Mouse (Mus musculus): ENCODE data around the gene Plek2.

The Plek2 gene

DNA sequence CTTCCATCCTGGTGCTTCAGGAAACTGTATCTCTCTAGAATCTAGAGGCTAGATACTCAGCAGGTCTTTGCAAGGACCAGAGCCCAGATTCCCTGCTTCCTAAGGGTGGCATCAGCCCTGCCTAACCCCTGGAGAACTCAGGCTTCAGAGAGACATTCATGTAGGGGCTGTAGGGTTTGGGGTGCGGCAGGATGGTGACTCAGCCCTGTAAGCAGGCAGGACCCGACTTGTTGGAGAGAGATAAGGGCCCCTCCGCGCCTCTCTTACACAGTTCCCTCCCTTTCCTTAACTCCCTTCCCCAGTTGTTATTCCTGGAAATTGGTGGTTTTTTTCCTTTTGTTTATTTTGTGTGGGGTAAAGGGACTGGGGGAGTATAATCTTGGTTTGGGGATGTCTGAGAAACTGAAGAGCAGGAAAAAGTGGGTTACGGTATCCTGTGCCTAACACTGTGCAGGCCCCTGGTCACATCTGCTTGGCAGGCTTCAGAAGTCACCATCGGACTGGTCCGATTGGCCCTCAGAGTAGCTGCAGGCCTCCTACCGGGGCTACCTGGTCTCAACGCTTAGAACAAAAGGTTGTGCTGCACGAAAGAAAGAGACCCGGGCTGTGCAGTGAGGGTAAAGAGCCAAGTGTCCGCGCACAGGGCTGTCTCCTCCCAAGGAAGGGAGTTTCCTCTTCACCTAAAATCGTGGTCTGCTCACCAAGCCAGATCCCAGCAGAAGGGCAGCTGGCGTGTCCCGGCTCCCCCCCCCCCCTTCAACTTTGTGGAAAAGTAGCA, 4.1 kb upstream of the Plek2 start:
- no peak for DNase-seq

DNA sequence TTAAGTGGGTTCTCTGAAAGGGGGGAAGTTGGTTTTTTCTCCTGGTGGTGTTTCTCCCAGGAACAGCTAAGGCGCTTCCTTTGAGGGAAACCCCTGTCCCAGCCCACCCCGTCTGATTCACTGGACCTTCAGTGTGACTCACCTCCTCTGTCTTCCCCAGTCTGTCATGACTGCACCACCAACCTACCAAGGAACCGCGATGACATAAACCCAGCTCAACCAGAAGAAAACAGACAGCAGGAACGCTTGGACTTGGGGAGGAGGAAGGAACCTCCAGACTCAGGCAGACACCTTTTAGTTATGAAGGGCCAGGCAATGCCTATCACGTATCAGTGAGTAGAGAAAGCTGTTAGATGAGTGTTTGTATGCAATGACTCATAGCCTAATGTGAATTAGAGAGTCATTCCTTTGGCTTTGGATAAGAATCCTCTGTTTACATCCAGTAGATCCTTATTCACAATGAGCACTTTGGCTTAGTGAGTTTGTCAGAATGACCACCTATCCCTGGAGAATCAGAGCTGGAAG, 1.4 kb upstream of the Plek2 start:
- no peak for DNase-seq

DNA sequence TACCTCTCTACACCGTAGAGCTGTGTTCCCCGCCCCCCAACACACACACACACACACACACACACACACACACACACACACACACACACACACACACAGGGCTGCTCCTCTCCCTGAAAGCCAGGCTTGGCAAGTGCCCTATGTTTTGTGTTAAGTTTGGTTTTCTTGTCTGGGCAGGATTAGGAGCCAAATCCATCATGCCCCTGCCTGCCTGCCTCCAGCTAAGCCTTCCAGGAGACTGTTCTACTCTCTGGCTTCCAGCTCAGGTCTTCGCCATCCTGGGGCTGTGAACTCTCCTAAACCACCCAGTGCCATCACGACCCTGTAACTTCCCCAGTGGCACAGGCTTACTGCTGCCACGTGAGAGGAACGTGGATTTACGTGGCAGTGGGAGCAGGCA, 2.3 kb downstream of the Plek2 start:
- no peak for DNase-seq

DNA sequence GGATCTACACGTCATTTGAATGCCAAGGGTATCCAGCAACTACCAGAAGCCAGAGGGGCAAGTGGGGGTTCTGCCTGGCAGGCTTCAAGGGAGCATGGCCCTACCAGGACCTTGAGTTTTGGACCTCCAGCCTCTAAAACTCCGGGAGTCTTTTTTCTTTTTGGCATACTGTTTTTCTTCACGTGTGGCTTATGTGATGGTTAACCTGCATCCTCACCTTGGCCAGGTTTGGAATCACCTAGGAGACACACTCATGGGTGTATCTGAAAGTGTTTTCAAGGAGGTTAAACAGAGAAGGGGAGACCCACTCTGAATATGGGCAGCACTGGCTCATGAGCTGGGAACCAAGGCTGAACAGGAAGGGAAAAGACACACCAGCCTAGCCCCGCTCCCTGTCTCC, 3.5 kb downstream of the Plek2 start:
- no peak for DNase-seq

DNA sequence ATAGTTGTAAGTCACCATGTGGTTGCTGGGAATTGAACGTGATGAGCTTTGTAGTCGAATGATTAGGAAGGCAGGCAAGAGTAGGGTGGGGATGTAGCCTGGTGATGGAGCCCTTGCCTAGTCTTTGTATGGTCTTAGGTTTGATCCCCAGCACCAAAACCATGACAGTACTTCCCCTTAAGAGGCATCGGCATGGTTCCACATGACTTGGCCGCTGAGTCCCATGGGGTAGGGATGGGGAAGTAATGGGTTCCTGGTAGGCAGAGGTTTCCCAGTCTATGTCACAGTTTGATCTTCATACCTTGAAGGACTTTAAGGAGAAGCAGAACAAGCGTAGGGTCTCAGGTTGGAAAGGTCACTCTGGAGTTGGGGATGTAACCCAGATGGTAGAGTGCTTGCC, 5.3 kb downstream of the Plek2 start:
- DNase-seq, result no peak

DNA sequence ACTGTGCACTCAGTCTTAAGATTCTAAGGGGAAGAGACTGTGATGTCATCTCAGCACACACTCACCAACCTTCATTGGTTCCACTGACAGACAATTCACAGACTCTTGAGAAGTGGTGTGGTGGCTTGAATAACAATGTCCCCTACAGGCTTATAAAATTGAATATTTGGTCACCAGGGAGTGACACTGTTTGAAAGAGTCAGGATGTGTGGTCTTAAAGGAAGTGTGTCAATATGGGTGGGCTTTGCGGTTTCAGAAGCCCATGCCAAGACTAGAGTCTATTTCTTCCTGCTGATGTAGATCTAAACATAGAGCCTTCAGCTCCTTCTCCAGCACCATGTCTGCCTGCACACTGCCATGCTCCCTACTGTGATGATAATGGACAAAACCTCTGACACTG, 8.9 kb downstream of the Plek2 start:
- DNase-seq, result no peak

DNA sequence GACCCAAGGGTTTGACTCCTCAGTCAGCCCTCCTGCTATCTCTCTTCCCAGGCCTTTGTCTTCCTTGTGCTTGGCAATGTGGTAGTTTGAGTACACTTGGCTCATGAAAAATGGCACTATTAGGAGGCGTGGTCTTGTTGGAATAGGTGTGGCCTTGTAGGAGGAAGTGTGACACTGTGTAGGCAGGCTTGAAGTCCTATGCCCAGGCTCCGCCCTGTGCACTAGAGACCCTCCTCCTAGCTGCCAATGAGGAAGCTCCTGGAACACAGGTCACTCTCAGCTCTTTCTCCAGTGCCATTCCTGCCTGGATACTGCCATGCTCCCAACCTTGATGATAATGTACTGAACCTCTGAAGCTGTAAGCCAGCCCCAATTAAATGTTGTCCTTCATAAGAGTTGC, 15.6 kb downstream of the Plek2 start:
- no peak for DNase-seq

DNA sequence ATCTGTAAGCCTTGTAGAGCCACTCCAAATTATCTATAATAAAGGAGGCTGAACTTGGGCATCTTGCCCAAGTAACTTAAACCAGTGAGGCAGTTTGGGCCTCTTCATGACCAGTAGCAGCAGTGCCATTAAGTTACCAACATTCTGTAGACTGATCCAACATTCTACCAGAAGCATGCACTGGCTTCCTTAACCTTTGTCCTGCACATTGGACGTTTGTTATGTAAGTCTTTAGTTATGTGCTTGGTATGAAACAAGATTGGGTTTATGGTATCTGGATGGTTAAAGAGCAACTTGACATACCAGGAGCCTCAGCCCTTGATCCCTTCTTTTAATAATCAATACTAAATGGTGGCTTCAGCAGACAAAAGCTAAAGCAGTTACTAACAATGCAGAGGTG, 16.7 kb downstream of the Plek2 start:
- DNase-seq, result no peak

DNA sequence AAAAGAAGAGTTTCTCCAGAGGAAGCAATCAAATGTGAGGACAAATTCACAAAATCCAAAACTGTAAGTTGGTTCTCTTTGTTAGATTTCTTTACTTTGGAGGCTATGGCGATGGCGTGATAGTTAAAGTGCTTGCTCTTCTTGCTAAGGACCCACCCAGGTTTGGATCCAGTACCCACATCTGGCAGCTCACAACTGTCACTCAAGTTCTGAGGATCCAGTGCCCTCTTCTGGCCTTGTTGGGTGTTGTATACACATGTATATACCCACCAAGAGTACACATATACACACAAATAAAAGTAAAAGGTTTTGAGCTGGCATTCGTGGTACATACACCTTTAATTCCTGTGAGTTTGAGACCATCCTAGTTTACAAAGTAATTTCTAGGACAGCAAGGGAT, 32.2 kb downstream of the Plek2 start:
- no peak for DNase-seq

DNA sequence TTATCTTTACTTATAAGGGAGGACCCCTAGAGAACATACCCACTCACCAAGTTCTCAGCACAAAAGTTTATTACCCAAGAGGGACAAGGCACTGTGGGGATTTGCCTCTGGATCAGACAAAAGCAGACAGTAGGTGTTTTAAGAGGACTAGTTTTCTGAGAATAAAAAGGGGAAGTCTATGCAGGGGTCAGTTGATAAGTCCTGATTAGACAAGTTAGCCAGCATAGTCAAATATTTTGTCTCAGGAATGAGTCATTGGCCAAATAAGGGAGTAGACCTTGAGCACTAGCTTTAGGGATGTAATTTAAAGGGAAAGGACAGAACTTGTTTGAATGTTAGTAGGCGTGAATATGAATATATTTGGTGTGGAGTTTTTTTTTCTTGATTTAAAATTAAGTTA, 38.6 kb downstream of the Plek2 start:
- no peak for DNase-seq

DNA sequence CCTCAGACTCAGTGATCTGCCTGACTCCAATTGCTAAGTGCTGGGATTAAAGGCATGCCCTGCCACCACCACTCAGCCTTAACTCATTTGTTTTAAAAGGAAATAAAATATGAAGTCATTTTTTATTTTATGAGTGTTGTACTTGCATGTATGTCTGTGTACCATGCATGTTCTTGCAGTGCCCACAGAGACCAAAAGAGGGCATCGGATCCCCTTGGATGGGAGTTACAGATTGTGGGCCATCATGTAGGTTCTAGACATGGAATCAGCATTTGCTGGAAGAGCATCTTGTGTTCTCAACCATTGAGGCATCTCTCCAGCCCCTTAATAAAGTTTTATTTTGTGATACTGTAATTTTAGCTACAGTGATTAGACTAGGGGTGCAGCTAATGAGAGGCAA, 41.3 kb downstream of the Plek2 start:
- peak in 1 of 2 experiments; percentile 31 for DNase-seq

DNA sequence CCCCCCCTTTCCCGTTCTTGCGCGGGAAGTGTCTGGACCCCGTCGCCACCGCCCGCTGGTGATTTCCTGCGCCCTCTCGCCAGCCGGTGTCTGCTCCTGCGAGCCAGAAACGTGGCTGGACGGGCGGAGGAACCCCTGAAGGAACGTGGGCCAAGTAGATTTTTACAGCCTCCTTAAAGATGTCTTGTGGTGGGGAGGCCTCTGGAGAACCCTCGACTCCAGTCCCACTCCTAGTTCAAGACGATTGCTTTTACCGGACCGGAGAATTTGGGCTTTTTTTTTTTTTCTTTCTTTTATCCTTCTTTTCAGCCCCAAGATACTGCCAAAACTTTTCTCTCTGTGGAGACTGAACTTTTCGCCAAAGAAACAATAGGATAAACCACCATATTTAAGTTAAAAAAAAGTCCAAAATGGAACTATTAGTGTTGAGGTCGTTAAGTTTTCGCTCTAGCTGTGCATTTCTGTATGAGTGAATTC, 44.5 kb downstream of the Plek2 start:
- DNase-seq, result no peak

DNA sequence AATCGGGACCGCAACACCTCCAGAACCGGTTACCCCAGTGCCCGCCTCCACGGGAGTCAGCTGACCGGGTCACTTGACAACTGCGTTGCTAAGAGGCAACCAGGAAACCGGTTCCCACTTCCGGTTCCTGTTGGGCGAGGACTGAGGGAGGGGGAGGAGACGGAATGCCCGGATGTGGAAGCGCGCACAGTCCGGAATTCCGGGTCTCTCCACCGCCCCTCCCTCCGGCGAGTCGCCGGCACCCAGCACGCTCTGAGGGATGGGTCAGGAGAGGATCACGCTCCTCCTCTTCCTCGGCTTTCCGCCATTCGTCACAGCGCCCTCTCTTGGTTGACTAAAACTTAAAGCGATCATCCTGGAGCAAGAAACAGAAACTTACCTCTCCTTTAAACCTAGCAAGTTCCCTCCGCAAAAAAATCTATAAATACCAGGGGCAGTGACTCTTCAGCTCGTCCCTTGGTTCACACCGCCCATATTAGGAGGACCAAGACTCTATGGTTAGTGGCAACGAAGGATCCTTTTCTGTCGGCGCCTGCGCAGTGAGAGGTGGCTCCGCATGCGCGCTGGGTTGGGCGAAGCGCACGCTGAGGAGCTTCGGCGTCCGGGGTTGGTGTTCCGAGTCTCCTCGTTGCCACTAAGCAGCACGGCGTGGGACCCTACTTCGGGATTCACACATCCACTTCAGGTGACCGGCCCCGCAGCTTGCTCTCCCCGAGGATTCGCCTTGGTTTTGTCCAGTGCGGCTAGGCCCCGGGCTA, 45.1 kb downstream of the Plek2 start, which contains the start of the genes Atp6v1d and Eif2s1:
Atp6v1d (minus strand) TSS at position 143 of the 758 bp plus-strand sequence.
Eif2s1 (plus strand) TSS at position 324 of the 758 bp plus-strand sequence.
- peak; percentile 99 to 100 for DNase-seq

DNA sequence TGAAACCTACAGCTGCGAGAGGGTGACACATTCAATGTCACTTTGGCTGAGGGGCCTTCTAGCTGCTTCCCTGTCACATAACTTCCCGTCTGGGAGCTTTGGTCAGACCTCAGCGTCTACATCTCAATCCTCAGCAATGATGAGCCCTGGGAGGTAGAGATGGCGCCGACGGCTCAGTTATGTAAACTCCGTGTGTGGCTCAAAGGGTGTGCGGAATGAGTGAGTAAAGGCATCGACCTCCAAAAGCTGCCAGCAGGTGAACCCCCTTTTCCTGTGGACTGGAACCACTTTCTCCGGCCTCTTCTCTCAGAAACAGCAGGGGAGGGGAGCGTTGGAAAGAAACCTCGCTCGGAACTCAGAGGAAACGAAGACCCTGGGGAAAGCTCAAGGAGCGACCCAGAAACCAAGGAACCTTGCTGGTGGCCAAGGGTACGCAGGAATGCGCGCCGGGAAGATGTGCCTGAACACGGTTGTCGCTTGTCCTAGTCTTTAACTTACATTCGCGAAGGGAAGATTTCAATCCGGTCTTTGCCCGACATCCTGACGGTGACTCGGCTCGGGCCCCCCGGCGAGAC, 45.8 kb downstream of the Plek2 start:
- no peak for DNase-seq

DNA sequence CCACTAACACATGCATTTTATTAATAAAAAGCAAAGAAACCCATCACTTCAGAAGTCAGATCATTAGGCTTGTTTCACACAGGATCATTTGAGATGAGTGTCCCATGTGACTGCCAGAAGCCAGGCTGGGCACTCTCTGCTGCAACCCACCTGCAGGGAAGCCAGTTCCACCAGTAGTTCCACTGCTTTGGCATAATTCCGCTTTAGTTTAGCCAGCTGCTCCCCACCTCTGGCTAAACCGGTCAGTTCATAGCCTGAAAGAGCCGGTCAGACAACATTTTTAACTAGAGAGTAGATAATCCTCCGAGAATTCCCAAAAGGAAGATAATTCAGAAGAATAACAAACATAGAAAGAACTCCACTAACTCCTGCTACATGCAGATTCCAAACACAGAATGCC, 58.5 kb downstream of the Plek2 start:
- DNase-seq, result no peak

DNA sequence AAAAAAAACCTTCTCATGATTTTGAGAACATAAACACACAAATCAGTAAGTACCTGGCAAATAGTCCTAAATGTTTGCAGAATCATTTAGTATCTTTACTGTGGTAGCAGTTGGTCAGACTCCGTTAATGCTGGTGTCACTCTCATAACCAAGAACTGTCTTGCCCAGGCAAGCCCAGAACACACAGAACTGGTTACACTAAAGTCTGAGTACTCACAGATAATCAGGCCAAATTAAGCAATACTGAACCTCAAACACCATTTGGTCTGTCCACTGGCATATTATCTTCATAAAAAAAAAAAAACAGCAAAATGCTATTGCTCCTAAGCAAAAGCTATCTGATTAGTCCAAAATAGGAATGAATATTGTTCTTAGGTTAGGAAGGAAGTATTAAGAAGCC, 64.3 kb downstream of the Plek2 start:
- DNase-seq, result no peak

DNA sequence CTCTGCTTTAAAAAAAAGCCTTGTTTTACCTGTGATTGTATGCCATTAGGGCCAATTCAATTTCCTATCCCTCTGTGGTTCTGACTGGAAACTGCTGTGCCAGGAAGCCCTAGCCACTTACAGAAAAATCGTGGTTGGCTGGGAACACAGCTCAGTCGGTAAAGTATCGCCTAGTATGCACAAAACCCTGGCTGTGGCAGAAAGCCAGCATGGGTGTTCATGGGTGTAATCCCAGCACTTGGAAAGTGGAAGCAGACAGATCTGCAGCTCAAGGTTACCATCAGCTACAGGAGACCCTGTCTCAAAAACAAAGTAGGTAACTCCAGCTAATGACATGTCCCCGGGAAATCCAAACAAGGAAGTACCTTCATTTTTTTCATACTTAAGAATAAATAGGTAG, 66.9 kb downstream of the Plek2 start:
- no peak for DNase-seq

Measured in lung, postnatal 4 days (tissue).